Mouse (Mus musculus) heart, embryonic 15.5 days (tissue): ENCODE measurements around the gene Thumpd1. TPM values are rescaled to one million over a fixed set of nuclear protein-coding genes. Genes with fewer than 3 reads are reported as not detected.
A peak's percentile ranks its signal among the peaks of the same experiment; 100 is the strongest.
"Not testable (repeated sequence)": the region's sequence is repeated elsewhere in the genome, so short reads cannot be mapped to it uniquely, and the experiment has no call there.

Source experiments
- ATAC-seq: fragments of 200-750 bp; cut with Nextera tagmentation; replicated peaks from 2 replicates; pipeline ENCODE4 v1.8.0; 2017; ENCODE audit warnings: low read depth, moderate TSS enrichment; ENCODE audit not compliant: insufficient number of reproducible peaks, insufficient read depth, low FRiP score
- H3K27ac ChIP-seq: fragments of 300-500 bp; sonication (generic); 2 replicates; pipeline ENCODE4 v1.5.1; 2015; ENCODE audit warnings: mild to moderate bottlenecking, inconsistent platforms
- H3K27me3 ChIP-seq: fragments of 300-500 bp; sonication (generic); 2 replicates; pipeline ENCODE4 v1.6.1; 2015; ENCODE audit warnings: inconsistent platforms
- H3K36me3 ChIP-seq: fragments of 300-500 bp; sonication (generic); 2 replicates; pipeline ENCODE4 v1.6.1; 2015; ENCODE audit warnings: mild to moderate bottlenecking, inconsistent platforms
- H3K4me1 ChIP-seq: fragments of 300-500 bp; sonication (generic); replicated peaks from 2 replicates; pipeline ENCODE4 v1.6.1; 2015; ENCODE audit warnings: inconsistent platforms
- H3K4me2 ChIP-seq: fragments of 300-500 bp; sonication (generic); 2 replicates; pipeline ENCODE4 v1.6.1; 2015; ENCODE audit warnings: inconsistent platforms, mild to moderate bottlenecking, moderate library complexity
- H3K4me3 ChIP-seq: fragments of 300-500 bp; sonication (generic); 2 replicates; pipeline ENCODE4 v1.5.1; 2015; ENCODE audit warnings: mild to moderate bottlenecking, inconsistent platforms
- H3K9ac ChIP-seq: fragments of 300-500 bp; sonication (generic); 2 replicates; pipeline ENCODE4 v1.6.1; 2015; ENCODE audit warnings: mild to moderate bottlenecking, inconsistent platforms
- H3K9me3 ChIP-seq: fragments of 300-500 bp; sonication (generic); replicated peaks from 2 replicates; pipeline ENCODE4 v1.6.1; 2016; ENCODE audit warnings: inconsistent platforms
- WGBS: fragments of 180-500 bp; shearing (Covaris S2); methylation state at CpG from one replicate; pipeline ENCODE4 v1.1.7; 2015; ENCODE audit warnings: mixed read lengths; 5-methylcytosine and 5-hydroxymethylcytosine counted together
- polyA plus RNA-seq: library from polyadenylated mRNA; unstranded; fragments of >200 nt; fragmentation: Nextera tagmentation; extraction: Ambion mirVana; gene quantifications from 2 replicates; pipeline ENCODE4 v1.2.1, GENCODE M21; 2015

Gene Thumpd1
- polyA plus RNA-seq, 1 experiment from 2014 or later, result 42.6 TPM

- H3K27me3 ChIP-seq, H3K9ac ChIP-seq, H3K9me3 ChIP-seq, H3K4me1 ChIP-seq, H3K27ac ChIP-seq, ATAC-seq, H3K36me3 ChIP-seq: not testable (repeated sequence)
- WGBS, result 3% methylated on average over 19 of the region's 44 CpGs
- peak overlapping the region; percentile 65 for H3K4me2 ChIP-seq
- peak overlapping the region; percentile 43 for H3K4me3 ChIP-seq
Observed at GRCm38 (mm10) chr7:119739798-119740468, 19.3 kb upstream of the Thumpd1 start.

GRCm38 (mm10) chr7:119738877-119739276 lies 18.3 kb upstream of the Thumpd1 start:
- Histone ChIP-seq H3K27me3 (peaks cover 4% of the 10 kb centered on the region), H3K4me2 (no peak overlapping the region), H3K9ac (no peak overlapping the region), H3K4me3 (no peak overlapping the region), H3K36me3 (no peaks in the 10 kb centered on the region), H3K9me3 (no peaks in the 10 kb centered on the region), H3K4me1 (no peaks in the 10 kb centered on the region), H3K27ac (no peak overlapping the region)
- 62% methylated on average over 2 of the region's 2 CpGs for WGBS
- no peak for ATAC-seq

GRCm38 (mm10) chr7:119731262-119731661 lies 10.7 kb upstream of the Thumpd1 start:
- ATAC-seq, H3K9ac ChIP-seq, H3K4me2 ChIP-seq, H3K9me3 ChIP-seq, H3K27ac ChIP-seq, H3K36me3 ChIP-seq, H3K27me3 ChIP-seq, H3K4me1 ChIP-seq, H3K4me3 ChIP-seq: not testable (repeated sequence)
- WGBS, result 84% methylated on average over 4 of the region's 4 CpGs

GRCm38 (mm10) chr7:119727621-119728020 lies 7.0 kb upstream of the Thumpd1 start:
- H3K4me2 ChIP-seq, result no peak overlapping the region
- H3K27me3 ChIP-seq, result peaks cover 4% of the 10 kb centered on the region; the same call in 1 of the 2 replicates
- H3K9me3 ChIP-seq, result no peaks in the 10 kb centered on the region
- H3K4me1 ChIP-seq, result no peaks in the 10 kb centered on the region
- no peak overlapping the region for H3K4me3 ChIP-seq
- no peak overlapping the region for H3K9ac ChIP-seq
- H3K36me3 ChIP-seq, result no peaks in the 10 kb centered on the region
- 90% methylated on average over 2 of the region's 2 CpGs for WGBS
- no peak overlapping the region for H3K27ac ChIP-seq
- ATAC-seq, result no peak

GRCm38 (mm10) chr7:119720947-119721310 lies 331 bp upstream of the Thumpd1 start:
- Histone ChIP-seq H3K36me3 (peaks cover 30% of the 10 kb centered on the region), H3K4me2 (peak overlapping the region; percentile 78), H3K9ac (peak overlapping the region; percentile 86), H3K4me3 (peak overlapping the region; percentile 96), H3K27me3 (0 out of 2 replicates have a peak, but pooled peaks cover 4% of the 10 kb centered on the region), H3K4me1 (peaks cover 10% of the 10 kb centered on the region), H3K27ac (0 out of 2 replicates have a peak overlapping the region, but pooled peaks have one; percentile 17), H3K9me3 (no peaks in the 10 kb centered on the region)
- ATAC-seq, result 0 out of 2 replicates have a peak, but pooled peaks have one; percentile 36
- WGBS, result 15% methylated on average over 8 of the region's 8 CpGs

GRCm38 (mm10) chr7:119714111-119714510 lies 6.5 kb downstream of the Thumpd1 start:
- H3K27ac ChIP-seq, result no peak overlapping the region
- H3K9me3 ChIP-seq, result no peaks in the 10 kb centered on the region
- H3K4me3 ChIP-seq, result no peak overlapping the region
- peaks cover 39% of the 10 kb centered on the region for H3K36me3 ChIP-seq
- ATAC-seq, result no peak
- WGBS, result 87% methylated on average over 7 of the region's 7 CpGs
- H3K4me2 ChIP-seq, result no peak overlapping the region
- no peaks in the 10 kb centered on the region for H3K4me1 ChIP-seq
- H3K27me3 ChIP-seq, result no peaks in the 10 kb centered on the region
- H3K9ac ChIP-seq, result no peak overlapping the region

GRCm38 (mm10) chr7:119694926-119695325 lies 25.7 kb downstream of the Thumpd1 start:
- ATAC-seq, result no peak
- no peaks in the 10 kb centered on the region for H3K4me1 ChIP-seq

GRCm38 (mm10) chr7:119692302-119692701 lies 28.3 kb downstream of the Thumpd1 start:
- Histone ChIP-seq H3K36me3 (no peaks in the 10 kb centered on the region), H3K9ac (no peak overlapping the region), H3K4me1 (no peaks in the 10 kb centered on the region), H3K27ac (no peak overlapping the region), H3K4me2 (no peak overlapping the region), H3K4me3 (no peak overlapping the region), H3K9me3 (no peaks in the 10 kb centered on the region), H3K27me3 (no peaks in the 10 kb centered on the region)
- WGBS, result 61% methylated on average over 4 of the region's 4 CpGs
- ATAC-seq, result no peak

More at GRCm38 (mm10) chr7:119694926-119695325, 25.7 kb downstream of the Thumpd1 start:
- no peak overlapping the region for H3K4me3 ChIP-seq
- H3K4me2 ChIP-seq, result no peak overlapping the region
- no peaks in the 10 kb centered on the region for H3K27me3 ChIP-seq
- no peaks in the 10 kb centered on the region for H3K9me3 ChIP-seq
- no peak overlapping the region for H3K27ac ChIP-seq
- H3K36me3 ChIP-seq, result no peaks in the 10 kb centered on the region
- WGBS, result 64% methylated on average over 1 of the region's 1 CpGs
- no peak overlapping the region for H3K9ac ChIP-seq

- H3K4me3 ChIP-seq, result no peak within 1 kb of the TSS
- no peaks in the 10 kb centered on the region for H3K36me3 ChIP-seq
- no peaks in the 10 kb centered on the region for H3K4me1 ChIP-seq
- 69% methylated on average over 5 of the region's 5 CpGs for WGBS
- H3K9ac ChIP-seq, result no peak within 1 kb of the TSS
- no peaks in the 10 kb centered on the region for H3K27me3 ChIP-seq
- H3K4me2 ChIP-seq, result no peak within 1 kb of the TSS
- ATAC-seq, result no peak
- H3K9me3 ChIP-seq, result no peaks in the 10 kb centered on the region
- no peak within 1 kb of the TSS for H3K27ac ChIP-seq
Observed at GRCm38 (mm10) chr7:119689726-119690125, 30.9 kb downstream of the Thumpd1 start, which contains the start of gene Acsm4. Gene Acsm4 (plus strand): TSS chr7:119690026.

- Histone ChIP-seq H3K27ac (no peak overlapping the region), H3K27me3 (no peaks in the 10 kb centered on the region), H3K36me3 (no peaks in the 10 kb centered on the region), H3K4me3 (no peak overlapping the region), H3K9me3 (no peaks in the 10 kb centered on the region), H3K4me2 (no peak overlapping the region), H3K9ac (no peak overlapping the region), H3K4me1 (no peaks in the 10 kb centered on the region)
- no peak for ATAC-seq
- WGBS, result 60% methylated on average over 4 of the region's 4 CpGs
Observed at GRCm38 (mm10) chr7:119682699-119683098, 37.9 kb downstream of the Thumpd1 start.

GRCm38 (mm10) chr7:119680107-119680506 lies 40.5 kb downstream of the Thumpd1 start:
- no peaks in the 10 kb centered on the region for H3K27me3 ChIP-seq
- H3K27ac ChIP-seq, result no peak overlapping the region
- ATAC-seq, result no peak
- H3K9ac ChIP-seq, result no peak overlapping the region
- WGBS, result 60% methylated on average over 8 of the region's 8 CpGs
- H3K9me3 ChIP-seq, result no peaks in the 10 kb centered on the region
- no peaks in the 10 kb centered on the region for H3K4me1 ChIP-seq
- H3K4me3 ChIP-seq, result no peak overlapping the region
- H3K36me3 ChIP-seq, result no peaks in the 10 kb centered on the region
- H3K4me2 ChIP-seq, result no peak overlapping the region

GRCm38 (mm10) chr7:119673465-119673864 lies 47.1 kb downstream of the Thumpd1 start:
- Histone ChIP-seq H3K4me3 (no peak overlapping the region), H3K4me2 (no peak overlapping the region), H3K27ac (no peak overlapping the region), H3K4me1 (no peaks in the 10 kb centered on the region), H3K9me3 (no peaks in the 10 kb centered on the region), H3K9ac (no peak overlapping the region), H3K27me3 (no peaks in the 10 kb centered on the region; the same call in 1 of the 2 replicates), H3K36me3 (no peaks in the 10 kb centered on the region)
- WGBS, result 20% methylated on average over 6 of the region's 6 CpGs
- no peak for ATAC-seq
